Mouse (Mus musculus) hindbrain, embryonic 11.5 days (tissue): ENCODE measurements around the gene Psmc3ip. TPM values are rescaled to one million over a fixed set of nuclear protein-coding genes. Genes with fewer than 3 reads are reported as not detected.
A peak's percentile ranks its signal among the peaks of the same experiment; 100 is the strongest.

Experiments
- ATAC-seq: fragments of 200-750 bp; cut with Nextera tagmentation; 2 replicates; pipeline ENCODE4 v1.8.0; 2017; ENCODE audit warnings: mild to moderate bottlenecking, moderate TSS enrichment, moderate library complexity; ENCODE audit not compliant: low FRiP score
- DNase-seq: peaks from one replicate; pipeline ENCODE4 v3.0.0-alpha.2; 2015; ENCODE audit warnings: low spot score
- H3K27ac ChIP-seq: fragments of 300-500 bp; sonication (generic); 2 replicates; pipeline ENCODE4 v1.5.1; 2014; ENCODE audit warnings: mild to moderate bottlenecking, low read depth, low read length
- H3K27me3 ChIP-seq: fragments of 300-500 bp; sonication (generic); 2 replicates; pipeline ENCODE4 v1.6.1; 2014; ENCODE audit warnings: mild to moderate bottlenecking, low read length, moderate library complexity, mixed read lengths; ENCODE audit not compliant: control insufficient read depth, insufficient read depth
- H3K36me3 ChIP-seq: fragments of 300-500 bp; sonication (generic); 2 replicates; pipeline ENCODE4 v1.6.1; 2014; ENCODE audit warnings: mild to moderate bottlenecking, low read length, moderate library complexity, mixed read lengths; ENCODE audit not compliant: control insufficient read depth, insufficient read depth
- H3K4me1 ChIP-seq: fragments of 300-500 bp; sonication (generic); replicated peaks from 2 replicates; pipeline ENCODE4 v1.6.1; 2014; ENCODE audit warnings: low read length, mixed read lengths; ENCODE audit not compliant: control insufficient read depth, insufficient read depth
- H3K4me2 ChIP-seq: fragments of 300-500 bp; sonication (generic); replicated peaks from 2 replicates; pipeline ENCODE4 v1.6.1; 2014; ENCODE audit warnings: mild to moderate bottlenecking, low read depth, low read length
- H3K4me3 ChIP-seq: fragments of 300-500 bp; sonication (generic); 2 replicates; pipeline ENCODE4 v1.5.1; 2014; ENCODE audit warnings: low read depth, low read length
- H3K9ac ChIP-seq: fragments of 300-500 bp; sonication (generic); 2 replicates; pipeline ENCODE4 v1.6.1; 2014; ENCODE audit warnings: low read depth, low read length
- H3K9me3 ChIP-seq: fragments of 300-500 bp; sonication (generic); 2 replicates; pipeline ENCODE4 v1.6.1; 2016; ENCODE audit warnings: low read length; ENCODE audit not compliant: control insufficient read depth
- WGBS: fragments of 180-500 bp; shearing (Covaris S2); extraction: QIAGEN DNeasy Blood & Tissue Kit; methylation state at CpG from one replicate; pipeline ENCODE4 v1.1.7; 2014; 5-methylcytosine and 5-hydroxymethylcytosine counted together
- polyA plus RNA-seq: library from polyadenylated mRNA; unstranded; fragments of >200 nt; fragmentation: Nextera tagmentation; extraction: Ambion mirVana; gene quantifications from 2 replicates; pipeline ENCODE4 v1.2.1, GENCODE M21; 2014

The Psmc3ip gene
- polyA plus RNA-seq, 1 experiment from 2014 or later, result 54.3 TPM

DNA sequence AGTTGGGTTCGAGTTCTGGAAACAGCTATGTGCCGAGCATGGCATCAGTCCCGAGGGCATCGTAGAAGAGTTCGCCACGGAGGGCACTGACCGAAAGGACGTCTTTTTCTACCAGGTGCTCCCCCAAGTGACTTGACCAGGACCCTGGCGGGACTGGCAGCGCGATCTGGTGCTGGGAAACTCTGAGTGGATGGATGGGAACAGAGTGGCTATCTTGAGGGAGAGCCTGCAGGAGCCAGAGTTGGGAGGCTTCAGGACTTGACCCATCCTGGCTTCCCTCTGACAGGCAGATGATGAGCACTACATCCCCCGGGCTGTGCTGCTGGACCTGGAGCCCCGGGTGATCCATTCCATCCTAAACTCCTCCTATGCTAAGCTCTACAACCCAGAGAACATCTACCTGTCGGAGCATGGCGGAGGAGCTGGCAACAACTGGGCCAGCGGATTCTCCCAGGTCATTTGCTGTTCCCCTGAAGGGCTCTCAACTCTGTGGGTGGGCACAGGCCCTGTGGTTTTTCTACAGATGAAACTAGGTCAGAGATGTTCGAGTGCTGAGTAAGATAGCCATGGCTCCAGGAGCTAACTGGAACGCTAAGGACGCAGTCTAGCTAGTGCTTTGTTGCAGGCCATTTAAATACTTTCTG, 25.4 kb upstream of the Psmc3ip start:
- peak overlapping the region; percentile 74 for H3K9ac ChIP-seq
- H3K4me3 ChIP-seq, result peak overlapping the region; percentile 81
- H3K9me3 ChIP-seq, result no peaks in the 10 kb centered on the region
- H3K27ac ChIP-seq, result peak overlapping the region; percentile 85
- H3K36me3 ChIP-seq, result peaks cover 5% of the 10 kb centered on the region; the same call in 1 of the 2 replicates
- H3K4me1 ChIP-seq, result peaks cover 6% of the 10 kb centered on the region; the same call in 1 of the 2 replicates
- H3K4me2 ChIP-seq, result peak overlapping the region; percentile 77
- H3K27me3 ChIP-seq, result no peaks in the 10 kb centered on the region
- DNase-seq (no peak), ATAC-seq (peak; percentile 6; the same call in 1 of the 2 replicates)
- WGBS, result 25% methylated on average over 19 of the region's 19 CpGs

- DNase-seq (peak; percentile 100), ATAC-seq (peak; percentile 94)
- peak within 1 kb of the TSS; percentile 81 for H3K4me3 ChIP-seq
- whole genome bisulfite sequencing, result under 1% methylated on average over 61 of the region's 61 CpGs
- no peaks in the 10 kb centered on the region for H3K27me3 ChIP-seq
- H3K36me3 ChIP-seq, result peaks cover 5% of the 10 kb centered on the region; the same call in 1 of the 2 replicates
- no peaks in the 10 kb centered on the region for H3K9me3 ChIP-seq
- H3K4me1 ChIP-seq, result peaks cover 6% of the 10 kb centered on the region; the same call in 1 of the 2 replicates
- peak within 1 kb of the TSS; percentile 85 for H3K27ac ChIP-seq
- peak within 1 kb of the TSS; percentile 83 for H3K9ac ChIP-seq
- peak within 1 kb of the TSS; percentile 92 for H3K4me2 ChIP-seq
Measured at GRCm38 (mm10) chr11:101119761-101120544, 24.7 kb upstream of the Psmc3ip start, which contains the start of the genes Retreg3 and Tubg1. Gene Retreg3 (minus strand): TSS chr11:101119893. Gene Tubg1 (plus strand): TSS chr11:101119938.

DNA sequence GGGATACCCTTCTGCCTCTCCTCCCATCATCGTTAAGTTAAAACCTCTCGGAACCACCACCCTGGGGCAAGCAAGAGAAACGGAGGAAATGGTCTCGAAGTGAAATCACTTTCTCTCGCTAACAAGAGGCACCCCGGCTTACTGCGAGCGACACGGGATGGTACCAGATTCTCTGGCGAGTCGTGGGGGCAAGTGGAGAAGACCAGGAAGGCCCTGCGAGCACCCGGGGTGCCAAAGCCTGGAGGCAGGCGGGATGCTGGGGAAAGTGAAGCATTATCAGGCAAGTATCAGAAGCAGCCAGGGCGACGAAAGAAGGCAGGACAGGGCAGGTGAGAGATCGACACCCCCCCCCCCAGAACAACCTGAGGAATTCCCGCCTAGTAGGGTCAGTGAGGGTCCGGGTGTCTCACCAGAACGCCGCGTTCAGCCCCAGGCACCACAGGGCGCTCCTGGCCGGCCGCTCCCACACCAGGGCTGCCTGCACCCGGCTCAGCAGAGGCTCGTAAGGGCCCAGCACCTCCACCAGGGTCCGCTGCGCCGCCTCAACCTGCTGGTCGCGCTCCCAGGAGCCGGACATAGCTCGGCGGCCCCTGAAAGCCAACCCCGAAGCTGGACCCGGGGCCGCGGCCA, 24.0 kb upstream of the Psmc3ip start:
- WGBS, result under 1% methylated on average over 38 of the region's 39 CpGs
- Histone ChIP-seq H3K9me3 (no peaks in the 10 kb centered on the region), H3K27me3 (no peaks in the 10 kb centered on the region), H3K4me3 (peak overlapping the region; percentile 81), H3K4me2 (peak overlapping the region; percentile 92), H3K36me3 (peaks cover 5% of the 10 kb centered on the region; the same call in 1 of the 2 replicates), H3K4me1 (peaks cover 6% of the 10 kb centered on the region; the same call in 1 of the 2 replicates), H3K27ac (peak overlapping the region; percentile 81), H3K9ac (peak overlapping the region; percentile 83)
- DNase-seq, result no peak
- ATAC-seq, result peak; percentile 73

DNA sequence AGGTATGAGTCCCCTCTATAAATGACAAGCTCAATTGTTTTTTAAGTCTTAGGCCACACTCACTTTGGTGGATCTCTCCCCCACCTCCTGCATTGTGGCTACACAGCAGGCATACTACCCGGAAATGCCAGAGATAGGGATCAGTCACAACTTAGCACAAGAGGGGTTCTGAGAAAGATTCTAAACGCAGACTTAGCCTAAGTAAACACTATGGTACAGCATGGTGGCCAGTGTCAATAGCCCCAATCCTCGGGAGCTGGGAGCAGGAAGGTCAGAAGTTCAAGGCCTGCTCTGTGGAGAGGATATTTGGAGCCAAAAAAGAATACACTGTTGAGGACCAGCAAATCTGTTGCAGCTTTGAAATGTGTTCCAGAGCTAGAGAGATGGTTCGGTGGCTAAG, 22.9 kb upstream of the Psmc3ip start:
- no peak overlapping the region for H3K27ac ChIP-seq
- no peaks in the 10 kb centered on the region for H3K9me3 ChIP-seq

DNA sequence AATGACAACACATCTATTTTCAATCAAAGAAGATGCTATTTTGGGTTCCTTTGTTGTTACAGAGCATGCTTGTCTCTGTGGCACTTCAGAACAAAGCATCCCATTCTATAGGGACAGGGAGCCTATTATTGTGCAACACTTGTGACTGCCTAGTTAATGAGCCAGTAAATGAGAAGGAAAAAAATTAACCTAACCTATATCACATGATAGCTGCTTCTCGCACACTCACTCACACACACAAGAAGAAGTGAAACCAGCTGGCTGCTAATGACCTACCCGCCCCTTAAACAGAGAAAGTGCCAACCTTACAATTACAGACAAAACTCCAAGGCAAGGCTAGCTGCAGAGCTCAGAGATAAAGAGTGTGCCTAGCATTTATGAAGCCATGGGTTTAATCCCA, 20.3 kb upstream of the Psmc3ip start:
- no peak for DNase-seq
- peak overlapping the region; percentile 47; the same call in 1 of the 2 replicates for H3K27ac ChIP-seq
- H3K4me2 ChIP-seq, result no peak overlapping the region
- no peaks in the 10 kb centered on the region for H3K9me3 ChIP-seq
- no peak overlapping the region for H3K9ac ChIP-seq
- no peaks in the 10 kb centered on the region for H3K27me3 ChIP-seq
- H3K4me3 ChIP-seq, result no peak overlapping the region
- no peaks in the 10 kb centered on the region for H3K36me3 ChIP-seq
- WGBS, result 53% methylated on average over 2 of the region's 2 CpGs
- peaks cover 3% of the 10 kb centered on the region; the same call in 1 of the 2 replicates for H3K4me1 ChIP-seq
- no peak for ATAC-seq

More for the DNA sequence above, 22.9 kb upstream of the Psmc3ip start:
- ATAC-seq (no peak), DNase-seq (no peak)
- no peaks in the 10 kb centered on the region for H3K27me3 ChIP-seq
- peaks cover 2% of the 10 kb centered on the region; the same call in 1 of the 2 replicates for H3K36me3 ChIP-seq
- WGBS, result 48% methylated on average over 4 of the region's 4 CpGs
- peaks cover 6% of the 10 kb centered on the region; the same call in 1 of the 2 replicates for H3K4me1 ChIP-seq
- H3K4me2 ChIP-seq, result peak overlapping the region; percentile 92
- H3K4me3 ChIP-seq, result 0 out of 2 replicates have a peak overlapping the region, but pooled peaks have one; percentile 81
- H3K9ac ChIP-seq, result no peak overlapping the region

GRCm38 (mm10) chr11:101112186-101112585, 16.9 kb upstream of the Psmc3ip start:
- Histone ChIP-seq H3K9ac (no peak overlapping the region), H3K27me3 (no peaks in the 10 kb centered on the region), H3K9me3 (no peaks in the 10 kb centered on the region), H3K4me2 (no peak overlapping the region), H3K36me3 (no peaks in the 10 kb centered on the region), H3K27ac (no peak overlapping the region), H3K4me1 (no peaks in the 10 kb centered on the region; the same call in 1 of the 2 replicates), H3K4me3 (no peak overlapping the region)
- DNase-seq (no peak), ATAC-seq (no peak)
- 92% methylated on average over 3 of the region's 3 CpGs for WGBS

DNA sequence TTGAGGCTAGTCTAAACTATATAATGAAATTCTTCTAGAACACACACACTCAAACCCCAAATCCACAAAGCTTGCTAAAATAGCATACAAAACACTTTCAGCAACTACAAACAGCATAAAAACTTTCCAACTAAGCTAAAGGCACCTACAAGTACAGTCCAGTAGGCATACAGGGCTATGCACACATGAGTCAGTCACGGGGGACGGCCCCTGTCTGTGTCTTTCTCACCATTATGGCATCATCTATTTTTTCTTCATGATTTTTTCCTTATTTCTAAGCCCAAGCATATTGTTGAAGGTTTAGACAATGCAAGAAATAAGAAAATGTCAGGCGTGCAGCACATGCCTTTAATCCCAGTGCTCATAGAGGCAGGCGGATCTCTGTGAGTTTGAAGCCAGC, 15.9 kb upstream of the Psmc3ip start:
- no peaks in the 10 kb centered on the region; the same call in 1 of the 2 replicates for H3K4me1 ChIP-seq
- ATAC-seq (no peak), DNase-seq (no peak)
- H3K9ac ChIP-seq, result no peak overlapping the region
- H3K27ac ChIP-seq, result no peak overlapping the region
- H3K27me3 ChIP-seq, result no peaks in the 10 kb centered on the region
- no peaks in the 10 kb centered on the region for H3K9me3 ChIP-seq
- no peaks in the 10 kb centered on the region for H3K36me3 ChIP-seq
- no peak overlapping the region for H3K4me3 ChIP-seq
- H3K4me2 ChIP-seq, result no peak overlapping the region
- WGBS, result 92% methylated on average over 4 of the region's 4 CpGs

- Histone ChIP-seq H3K27me3 (no peaks in the 10 kb centered on the region), H3K4me2 (no peak overlapping the region), H3K9me3 (no peaks in the 10 kb centered on the region), H3K4me3 (no peak overlapping the region), H3K27ac (no peak overlapping the region), H3K4me1 (no peaks in the 10 kb centered on the region; the same call in 1 of the 2 replicates), H3K9ac (0 out of 2 replicates have a peak overlapping the region, but pooled peaks have one; percentile 15), H3K36me3 (no peaks in the 10 kb centered on the region)
- no peak for ATAC-seq
- WGBS, result 69% methylated on average over 5 of the region's 5 CpGs
- DNase-seq, result no peak
Measured at GRCm38 (mm10) chr11:101110708-101111107, 15.5 kb upstream of the Psmc3ip start.
